Comparison of ENCODE assay signal across 8 mouse cellular contexts in the genomic region with DNA sequence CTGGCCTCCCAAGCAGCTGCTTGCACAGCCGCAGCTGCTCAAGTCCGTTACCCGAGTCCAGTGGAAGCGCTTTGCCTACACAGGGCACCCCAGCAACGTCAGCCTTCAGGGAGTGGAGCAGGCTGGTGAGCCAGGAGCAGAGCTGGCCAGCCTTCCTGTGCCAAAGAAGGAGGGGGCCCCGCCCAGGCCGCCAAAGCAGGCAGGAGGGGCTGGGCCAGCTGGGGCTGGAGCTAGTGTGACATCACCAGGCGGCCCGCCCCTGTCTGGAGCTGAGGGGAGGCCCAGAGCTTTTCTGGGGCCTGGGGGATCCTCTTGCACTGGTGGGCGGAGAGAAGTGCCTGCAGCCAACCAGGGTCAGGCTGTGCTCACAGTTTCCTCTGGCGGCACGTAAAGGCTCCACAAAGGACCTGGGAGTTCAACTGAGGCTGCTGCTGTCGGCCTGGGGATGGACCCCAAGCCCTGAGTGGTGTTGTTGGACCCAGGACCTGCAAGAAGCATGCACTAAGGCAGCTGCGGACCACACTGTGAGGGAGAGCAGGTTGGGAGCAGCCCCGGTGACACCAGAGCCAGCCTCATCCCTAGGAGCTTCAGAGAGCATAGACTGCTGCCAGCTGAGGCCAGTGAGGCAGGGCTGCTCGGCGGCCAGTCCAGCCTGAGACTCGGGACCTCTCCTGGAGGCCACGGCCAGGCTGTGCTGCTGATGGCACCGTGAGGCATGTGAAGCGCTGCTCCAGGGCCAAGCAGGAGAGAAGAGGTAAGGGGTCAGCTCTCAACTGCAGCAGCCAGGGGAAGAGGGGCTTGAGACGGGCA. TPM values are rescaled to one million over a fixed set of nuclear protein-coding genes. Genes with fewer than 3 reads are reported as not detected.
DNase-seq lines count a peak whose midpoint lies in the region; ATAC-seq and TF ChIP-seq lines count a peak whose summit lies in the region.

A gene (plus strand): TSS at position 370 of the 810 bp plus-strand sequence.

- H3K4me1 ChIP-seq in E14TG2a.4 (replicated peaks; ENCODE audit: low read depth, low read length) = peaks cover 40% of the 10 kb centered on the region
- peaks cover 48% of the 10 kb centered on the region for H3K4me1 ChIP-seq in forebrain, embryonic 13.5 days
- peaks cover 35% of the 10 kb centered on the region for H3K4me1 ChIP-seq in heart, embryonic 16.5 days (ENCODE audit: control insufficient read depth, insufficient read depth, low read length)
- peaks cover 27% of the 10 kb centered on the region for H3K4me1 ChIP-seq in liver, embryonic 12.5 days
- peaks cover 6% of the 10 kb centered on the region for H3K4me1 ChIP-seq in testis, adult 2 months (ENCODE audit: control insufficient read depth, insufficient read depth, low read length)

- H3K4me2 ChIP-seq in forebrain, embryonic 13.5 days = peak within 1 kb of the TSS; percentile 82
- H3K4me2 ChIP-seq in heart, embryonic 16.5 days (ENCODE audit: low read depth, low read length) = peak within 1 kb of the TSS; percentile 68
- H3K4me2 ChIP-seq in liver, embryonic 12.5 days = peak within 1 kb of the TSS; percentile 62

- H3K27ac ChIP-seq in forebrain, embryonic 13.5 days = peak within 1 kb of the TSS; percentile 87
- H3K27ac ChIP-seq in heart, embryonic 16.5 days (ENCODE audit: low read length) = peak within 1 kb of the TSS; percentile 86
- peak within 1 kb of the TSS; percentile 49; the same call in 1 of the 2 replicates for H3K27ac ChIP-seq in liver, embryonic 12.5 days
- no peak within 1 kb of the TSS for H3K27ac ChIP-seq in testis, adult 2 months (ENCODE audit: control insufficient read depth, insufficient read depth, low read depth, low read length)

- H3K36me3 ChIP-seq in E14TG2a.4 (ENCODE audit: insufficient read depth, low read length) = 0 out of 2 replicates have a peak, but pooled peaks cover 5% of the 10 kb centered on the region
- H3K36me3 ChIP-seq in forebrain, embryonic 13.5 days (ENCODE audit: poor library complexity, severe bottlenecking) = 0 out of 2 replicates have a peak, but pooled peaks cover 6% of the 10 kb centered on the region
- H3K36me3 ChIP-seq in heart, embryonic 16.5 days (ENCODE audit: control insufficient read depth, insufficient read depth) = no peaks in the 10 kb centered on the region
- H3K36me3 ChIP-seq in liver, embryonic 12.5 days = no peaks in the 10 kb centered on the region
- H3K36me3 ChIP-seq in testis, adult 2 months (ENCODE audit: control insufficient read depth, insufficient read depth, low read length) = no peaks in the 10 kb centered on the region

- no peaks in the 10 kb centered on the region for H3K27me3 ChIP-seq in E14TG2a.4 (ENCODE audit: insufficient read depth, low read length)
- no peaks in the 10 kb centered on the region for H3K27me3 ChIP-seq in forebrain, embryonic 13.5 days
- no peaks in the 10 kb centered on the region for H3K27me3 ChIP-seq in heart, embryonic 16.5 days (ENCODE audit: control insufficient read depth, insufficient read depth, low read length)
- H3K27me3 ChIP-seq in liver, embryonic 12.5 days (replicated peaks) = no peaks in the 10 kb centered on the region; the same call in 1 of the 2 replicates
- H3K27me3 ChIP-seq in testis, adult 2 months (ENCODE audit: control insufficient read depth, insufficient read depth, low read length) = no peaks in the 10 kb centered on the region

- TF ChIP-seq POLR2A in testis, adult 2 months (IDR thresholded peaks at IDR 0.05; ENCODE audit: control insufficient read depth, low read depth, low read length) = no peak

- peak within 1 kb of the TSS; percentile 80 for H3K9ac ChIP-seq in forebrain, embryonic 13.5 days
- peak within 1 kb of the TSS; percentile 80 for H3K9ac ChIP-seq in heart, embryonic 16.5 days (ENCODE audit: low read length)
- peak within 1 kb of the TSS; percentile 37 for H3K9ac ChIP-seq in liver, embryonic 12.5 days

- DNase-seq in c-Kit-positive CD71-positive TER-119-negative erythroid progenitor cells, embryonic 14.5 days (ENCODE audit: low read depth) = peak; percentile 21
- peak; percentile 92 for DNase-seq in kidney, postnatal 14 days
- DNase-seq in naive thymus-derived CD4-positive, alpha-beta T cell, adult 2 months (ENCODE audit: low read depth) = peak; percentile 58

- no peak for TF ChIP-seq CTCF in E14TG2a.4 (conservative IDR thresholded peaks at IDR 0.05; ENCODE audit: low read length)
- no peak for TF ChIP-seq CTCF in testis, adult 2 months (IDR thresholded peaks at IDR 0.05; ENCODE audit: control insufficient read depth, insufficient read depth, insufficient replicate concordance, low read depth, low read length)

- ATAC-seq in forebrain, embryonic 13.5 days = peak; percentile 97
- ATAC-seq in heart, embryonic 16.5 days (replicated peaks; ENCODE audit: extremely low read depth, insufficient read depth, low FRiP score) = peak; percentile 94
- ATAC-seq in liver, embryonic 12.5 days = peak; percentile 80

- no peaks in the 10 kb centered on the region for H3K9me3 ChIP-seq in E14TG2a.4 (ENCODE audit: low read length)
- H3K9me3 ChIP-seq in forebrain, embryonic 13.5 days (replicated peaks) = no peaks in the 10 kb centered on the region
- no peaks in the 10 kb centered on the region for H3K9me3 ChIP-seq in heart, embryonic 16.5 days (replicated peaks; ENCODE audit: control insufficient read depth, low read length)
- H3K9me3 ChIP-seq in liver, embryonic 12.5 days (replicated peaks) = no peaks in the 10 kb centered on the region

- WGBS in forebrain, embryonic 13.5 days = 0% methylated on average over 22 of the region's 22 CpGs
- WGBS in heart, embryonic 16.5 days = 2% methylated on average over 22 of the region's 22 CpGs
- 8% methylated on average over 22 of the region's 22 CpGs for WGBS in liver, embryonic 12.5 days (ENCODE audit: insufficient replicate concordance)

- H3K4me3 ChIP-seq in E14TG2a.4 (replicated peaks; ENCODE audit: low read length) = peak within 1 kb of the TSS; percentile 75
- H3K4me3 ChIP-seq in forebrain, embryonic 13.5 days = peak within 1 kb of the TSS; percentile 49
- H3K4me3 ChIP-seq in heart, embryonic 16.5 days (ENCODE audit: low read length) = peak within 1 kb of the TSS; percentile 61
- peak within 1 kb of the TSS; percentile 42 for H3K4me3 ChIP-seq in liver, embryonic 12.5 days
- H3K4me3 ChIP-seq in testis, adult 2 months (ENCODE audit: control insufficient read depth, low read depth, low read length) = peak within 1 kb of the TSS; percentile 3

RNA-seq across cellular contexts. Expression of the gene that starts here (rescaled TPM):
- polyA plus RNA-seq in forebrain, embryonic 13.5 days (2015; fragmentation: Nextera tagmentation; extraction: Ambion mirVana) = 11.0 and 13.0 TPM in 2 replicates
- polyA plus RNA-seq in heart, embryonic 16.5 days (2015; fragmentation: Nextera tagmentation; extraction: Ambion mirVana) = 75.1 and 76.4 TPM in 2 replicates
- polyA plus RNA-seq in liver, embryonic 12.5 days (2016; fragmentation: Nextera tagmentation; extraction: Ambion mirVana) = 5.0 and 5.2 TPM in 2 replicates
- polyA plus RNA-seq in testis, adult 2 months (2012; rRNA removed) = 3.1 and 4.5 TPM in 2 replicates

Comparison
In these comparisons a context has a peak if more than half of its experiments do, and no peak if none do; other contexts are left out.
1. H3K4me3 ChIP-seq: peak in every context shown above with its lines; median percentile 75 in E14TG2a.4; 61 in heart, embryonic 16.5 days; 49 in forebrain, embryonic 13.5 days; 42 in liver, embryonic 12.5 days; 3 in testis, adult 2 months.
2. DNase-seq: peak in every context shown above with its lines; median percentile 92 in kidney, postnatal 14 days; 58 in naive thymus-derived CD4-positive, alpha-beta T cell, adult 2 months; 21 in c-Kit-positive CD71-positive TER-119-negative erythroid progenitor cells, embryonic 14.5 days.